Mouse (Mus musculus): ENCODE data around the gene Rabgap1l.

DNA sequence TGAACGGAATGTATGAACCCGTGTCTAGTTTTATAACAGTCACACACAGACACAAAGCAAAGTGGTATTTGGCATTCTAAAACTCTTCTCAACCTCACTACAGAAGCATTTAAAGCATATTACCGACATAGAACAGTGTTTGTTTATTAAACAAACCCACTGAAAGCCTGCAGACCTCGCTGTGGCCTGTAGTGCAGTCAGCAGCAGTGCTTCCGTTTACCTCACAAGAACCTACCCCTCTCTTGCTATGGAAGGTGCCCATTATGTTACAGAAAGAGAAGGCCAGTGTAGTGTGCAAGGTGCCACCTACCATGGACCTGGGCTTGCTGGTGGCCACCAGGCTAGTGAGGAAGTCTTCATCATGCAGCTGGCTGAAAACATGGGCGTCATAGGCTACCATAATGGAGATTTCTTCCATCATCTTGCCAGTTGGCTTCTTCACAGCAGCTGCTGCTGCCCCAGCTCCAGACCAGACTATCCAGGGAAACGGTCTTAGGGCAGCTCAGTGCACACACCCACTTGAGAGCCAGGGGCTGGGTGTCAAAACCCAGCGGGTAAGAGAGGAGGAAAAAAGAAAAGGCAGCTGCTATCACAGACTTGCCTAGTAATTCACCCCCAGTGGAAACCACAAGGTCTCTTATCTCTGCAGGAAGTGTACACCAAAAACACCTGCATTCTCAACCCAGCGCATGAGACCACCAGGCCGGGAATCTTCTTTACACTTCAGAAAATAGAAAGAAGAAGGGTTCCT lies 486.0 kb downstream of the Rabgap1l start:
- TF ChIP-seq CTCF (IDR thresholded peaks at IDR 0.05) (no peak), POLR2A (IDR thresholded peaks at IDR 0.05; ENCODE audit: insufficient read depth, low read depth, low read length) (no peak)
